Mouse (Mus musculus) neural tube, embryonic 15.5 days (tissue): Measurements from ENCODE around the gene Zic4. TPM values are rescaled to one million over a fixed set of nuclear protein-coding genes. Genes with fewer than 3 reads are reported as not detected.
A peak's percentile ranks its signal among the peaks of the same experiment; 100 is the strongest.

Source experiments
- ATAC-seq: fragments of 200-750 bp; cut with Nextera tagmentation; 2 replicates; pipeline ENCODE4 v1.8.0; 2017; ENCODE audit warnings: mild to moderate bottlenecking, moderate TSS enrichment, moderate library complexity; ENCODE audit not compliant: low FRiP score
- H3K27ac ChIP-seq: fragments of 300-500 bp; sonication (generic); replicated peaks from 2 replicates; pipeline ENCODE4 v1.5.1; 2015; ENCODE audit warnings: mild to moderate bottlenecking, inconsistent platforms
- H3K27me3 ChIP-seq: fragments of 300-500 bp; sonication (generic); replicated peaks from 2 replicates; pipeline ENCODE4 v1.6.1; 2015; ENCODE audit warnings: inconsistent platforms
- H3K36me3 ChIP-seq: fragments of 300-500 bp; sonication (generic); 2 replicates; pipeline ENCODE4 v1.6.1; 2015; ENCODE audit warnings: inconsistent platforms
- H3K4me1 ChIP-seq: fragments of 300-500 bp; sonication (generic); 2 replicates; pipeline ENCODE4 v1.6.1; 2015; ENCODE audit warnings: inconsistent platforms
- H3K4me2 ChIP-seq: fragments of 300-500 bp; sonication (generic); 2 replicates; pipeline ENCODE4 v1.6.1; 2015; ENCODE audit warnings: inconsistent platforms, mild to moderate bottlenecking, moderate library complexity
- H3K4me3 ChIP-seq: fragments of 300-500 bp; sonication (generic); replicated peaks from 2 replicates; pipeline ENCODE4 v1.5.1; 2015; ENCODE audit warnings: mild to moderate bottlenecking, inconsistent platforms
- H3K9ac ChIP-seq: fragments of 300-500 bp; sonication (generic); replicated peaks from 2 replicates; pipeline ENCODE4 v1.6.1; 2015; ENCODE audit warnings: mild to moderate bottlenecking, inconsistent platforms
- H3K9me3 ChIP-seq: fragments of 300-500 bp; sonication (generic); replicated peaks from 2 replicates; pipeline ENCODE4 v1.6.1; 2016; ENCODE audit warnings: inconsistent platforms
- WGBS: fragments of 180-500 bp; shearing (Covaris S2); methylation state at CpG from one replicate; pipeline ENCODE4 v1.1.7; 2015; ENCODE audit warnings: mixed read lengths; 5-methylcytosine and 5-hydroxymethylcytosine counted together
- polyA plus RNA-seq: library from polyadenylated mRNA; unstranded; fragments of >200 nt; fragmentation: Nextera tagmentation; extraction: Ambion mirVana; gene quantifications from 2 replicates; pipeline ENCODE4 v1.2.1, GENCODE M21; 2015

Gene Zic4
- polyA plus RNA-seq, 1 experiment from 2014 or later, result 44.9 TPM

DNA sequence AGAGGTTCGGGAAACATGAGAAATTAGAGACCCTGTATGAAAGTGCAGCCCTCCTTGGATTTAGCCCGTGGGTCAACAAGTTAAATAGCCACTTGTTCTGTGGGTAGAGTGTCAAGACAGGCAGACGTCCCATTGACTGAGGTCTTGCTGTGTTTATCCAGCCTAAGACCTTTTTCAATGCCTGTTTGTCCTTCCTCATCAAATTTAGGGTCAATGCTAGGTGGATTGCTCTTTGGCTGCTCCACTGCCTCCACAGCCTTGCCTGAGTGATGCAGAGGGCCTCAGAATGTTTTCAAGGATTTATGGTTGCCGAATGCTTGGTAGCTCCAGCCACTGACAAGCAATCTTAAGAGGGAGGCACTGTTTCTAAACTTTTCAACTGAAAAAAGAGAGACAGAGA lies 9.4 kb downstream of the Zic4 start:
- peak overlapping the region; percentile 95; the same call in 1 of the 2 replicates for H3K27ac ChIP-seq
- ATAC-seq, result no peak
- 0 out of 2 replicates have a peak, but pooled peaks cover 4% of the 10 kb centered on the region for H3K4me1 ChIP-seq
- H3K9me3 ChIP-seq, result no peaks in the 10 kb centered on the region
- H3K27me3 ChIP-seq, result peaks cover 60% of the 10 kb centered on the region
- H3K9ac ChIP-seq, result no peak overlapping the region
- peak overlapping the region; percentile 45 for H3K4me2 ChIP-seq
- no peaks in the 10 kb centered on the region for H3K36me3 ChIP-seq
- no peak overlapping the region for H3K4me3 ChIP-seq
- WGBS, result 20% methylated on average over 4 of the region's 4 CpGs

DNA sequence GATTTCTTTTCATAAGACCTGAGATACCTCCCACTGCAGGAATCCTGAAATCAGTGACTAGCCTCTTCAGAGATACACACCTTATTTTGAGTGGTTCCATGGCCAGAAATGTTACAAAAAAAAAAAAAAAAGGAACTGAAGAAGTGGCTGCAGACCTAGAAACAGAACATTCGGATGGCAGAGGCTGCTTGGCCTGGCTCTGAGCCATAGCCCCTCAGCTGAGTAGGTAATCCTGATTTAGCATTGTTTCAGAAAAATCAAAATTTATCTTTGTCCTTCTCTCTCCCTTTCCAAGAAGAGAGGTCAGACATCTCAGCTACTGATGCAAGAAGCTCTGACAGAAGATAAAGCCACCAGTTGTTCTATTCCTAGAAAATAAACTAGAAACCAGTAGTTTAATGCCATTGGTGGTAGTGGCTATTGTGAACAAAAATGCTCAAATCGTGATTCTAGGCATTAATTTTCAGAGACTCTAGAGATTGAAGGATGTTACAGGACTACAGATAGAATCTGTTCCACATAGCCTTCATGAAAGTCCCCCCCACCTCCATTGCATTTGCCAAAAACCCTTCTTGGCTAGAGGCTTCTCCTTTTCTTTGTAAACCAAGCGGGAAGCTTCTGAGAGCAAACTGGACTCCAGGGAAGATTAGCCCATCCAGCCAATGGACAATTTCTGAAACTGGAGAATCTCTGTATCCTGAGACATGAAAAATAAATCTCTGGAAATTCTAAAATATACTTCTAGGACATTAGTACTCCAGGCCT lies 11.8 kb downstream of the Zic4 start:
- peaks cover 70% of the 10 kb centered on the region for H3K27me3 ChIP-seq
- no peak overlapping the region for H3K9ac ChIP-seq
- no peak overlapping the region for H3K4me3 ChIP-seq
- no peaks in the 10 kb centered on the region for H3K9me3 ChIP-seq
- no peaks in the 10 kb centered on the region for H3K36me3 ChIP-seq
- H3K4me1 ChIP-seq, result peaks cover 15% of the 10 kb centered on the region
- 38% methylated on average over 3 of the region's 3 CpGs for WGBS
- H3K4me2 ChIP-seq, result no peak overlapping the region
- H3K27ac ChIP-seq, result peak overlapping the region; percentile 30; the same call in 1 of the 2 replicates
- ATAC-seq, result no peak

DNA sequence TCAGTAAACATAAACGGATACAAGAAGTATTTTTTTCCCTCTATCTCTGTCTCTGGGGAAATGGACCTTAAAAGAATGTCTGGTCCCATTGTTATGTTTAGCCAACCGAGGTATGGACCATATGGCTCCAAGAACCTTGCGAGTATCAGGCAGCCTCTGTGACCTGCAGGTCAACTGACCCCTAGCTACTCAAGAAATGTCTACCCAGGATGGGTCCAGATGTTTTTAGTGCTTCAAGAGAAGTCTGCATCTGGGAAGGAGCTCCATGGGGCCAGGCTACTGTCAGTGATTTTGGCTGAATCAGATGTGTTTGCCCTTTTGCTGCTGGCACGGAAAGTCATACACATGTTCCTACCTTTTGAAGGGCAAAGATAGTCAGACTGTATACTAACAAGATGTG lies 12.5 kb downstream of the Zic4 start:
- WGBS, result 16% methylated on average over 4 of the region's 4 CpGs
- Histone ChIP-seq H3K4me1 (peaks cover 16% of the 10 kb centered on the region), H3K36me3 (no peaks in the 10 kb centered on the region), H3K4me2 (peak overlapping the region; percentile 19; the same call in 1 of the 2 replicates), H3K27me3 (peaks cover 69% of the 10 kb centered on the region), H3K4me3 (no peak overlapping the region), H3K9ac (no peak overlapping the region), H3K9me3 (no peaks in the 10 kb centered on the region), H3K27ac (0 out of 2 replicates have a peak overlapping the region, but pooled peaks have one; percentile 28)
- no peak for ATAC-seq

DNA sequence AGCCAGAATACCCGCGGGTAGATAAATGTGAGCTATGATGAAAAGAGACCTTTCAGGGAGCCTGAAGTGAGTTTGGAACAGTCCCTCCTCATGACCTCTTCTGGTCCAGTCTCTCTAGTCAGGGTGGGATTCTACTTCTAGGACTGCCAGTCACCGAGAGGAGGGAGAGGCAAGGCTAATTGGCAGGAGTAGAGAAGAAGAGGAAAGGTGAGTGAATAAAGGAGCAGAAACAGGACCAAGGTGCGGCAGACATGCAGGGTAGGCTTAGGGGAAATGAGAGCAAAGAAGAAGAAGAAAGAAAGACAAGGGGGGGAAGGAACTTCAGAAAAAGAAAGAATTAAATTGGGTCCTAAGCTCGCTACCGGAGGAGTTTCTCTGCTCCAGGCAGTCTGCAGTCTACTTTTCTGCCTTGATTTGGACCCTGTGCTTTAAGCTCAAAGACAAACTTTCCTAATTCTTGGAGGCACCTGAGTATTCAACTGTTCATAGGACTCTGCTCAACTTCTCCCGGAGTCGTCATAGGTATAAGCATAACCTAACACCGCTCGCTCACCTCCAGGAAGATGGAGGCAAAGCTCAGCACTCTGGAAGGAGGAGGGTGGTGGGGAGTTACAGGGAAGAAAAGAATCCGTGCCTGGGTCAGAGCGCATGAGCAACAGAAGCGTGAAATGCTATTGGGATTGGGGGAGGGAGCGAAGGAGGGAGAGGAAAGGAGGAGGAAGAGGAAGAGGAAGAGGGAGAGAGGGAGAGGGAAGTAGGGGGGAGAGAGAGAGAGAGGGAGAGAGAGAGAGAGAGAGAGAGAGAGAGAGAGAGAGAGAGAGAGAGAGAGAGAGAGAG lies 15.0 kb downstream of the Zic4 start:
- Histone ChIP-seq H3K27me3 (peaks cover 56% of the 10 kb centered on the region), H3K9me3 (no peaks in the 10 kb centered on the region), H3K4me1 (peaks cover 18% of the 10 kb centered on the region), H3K4me3 (peak overlapping the region; percentile 33), H3K9ac (no peak overlapping the region), H3K4me2 (peak overlapping the region; percentile 71), H3K36me3 (no peaks in the 10 kb centered on the region), H3K27ac (peak overlapping the region; percentile 95)
- 5% methylated on average over 14 of the region's 14 CpGs for WGBS
- ATAC-seq, result 0 out of 2 replicates have a peak, but pooled peaks have one; percentile 36

DNA sequence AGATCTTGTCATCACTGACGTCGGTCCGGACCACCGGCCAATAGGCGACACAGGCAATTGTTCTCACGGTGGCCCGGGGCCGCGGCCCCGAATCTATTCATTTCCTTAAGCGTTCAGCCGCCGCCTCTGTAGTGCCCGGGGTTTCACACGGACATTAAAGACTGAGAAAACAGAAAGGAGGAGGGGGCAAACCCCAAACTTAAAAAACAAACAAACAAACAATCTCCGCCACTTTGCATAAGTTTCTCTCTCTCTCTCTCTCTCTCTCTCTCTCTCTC lies 15.6 kb downstream of the Zic4 start:
- Histone ChIP-seq H3K4me3 (peak overlapping the region; percentile 33), H3K9ac (no peak overlapping the region), H3K27me3 (peaks cover 55% of the 10 kb centered on the region), H3K4me2 (peak overlapping the region; percentile 71), H3K27ac (peak overlapping the region; percentile 95), H3K9me3 (no peaks in the 10 kb centered on the region), H3K36me3 (no peaks in the 10 kb centered on the region), H3K4me1 (peaks cover 18% of the 10 kb centered on the region)
- peak; percentile 54; the same call in 1 of the 2 replicates for ATAC-seq
- under 1% methylated on average over 16 of the region's 16 CpGs for WGBS

DNA sequence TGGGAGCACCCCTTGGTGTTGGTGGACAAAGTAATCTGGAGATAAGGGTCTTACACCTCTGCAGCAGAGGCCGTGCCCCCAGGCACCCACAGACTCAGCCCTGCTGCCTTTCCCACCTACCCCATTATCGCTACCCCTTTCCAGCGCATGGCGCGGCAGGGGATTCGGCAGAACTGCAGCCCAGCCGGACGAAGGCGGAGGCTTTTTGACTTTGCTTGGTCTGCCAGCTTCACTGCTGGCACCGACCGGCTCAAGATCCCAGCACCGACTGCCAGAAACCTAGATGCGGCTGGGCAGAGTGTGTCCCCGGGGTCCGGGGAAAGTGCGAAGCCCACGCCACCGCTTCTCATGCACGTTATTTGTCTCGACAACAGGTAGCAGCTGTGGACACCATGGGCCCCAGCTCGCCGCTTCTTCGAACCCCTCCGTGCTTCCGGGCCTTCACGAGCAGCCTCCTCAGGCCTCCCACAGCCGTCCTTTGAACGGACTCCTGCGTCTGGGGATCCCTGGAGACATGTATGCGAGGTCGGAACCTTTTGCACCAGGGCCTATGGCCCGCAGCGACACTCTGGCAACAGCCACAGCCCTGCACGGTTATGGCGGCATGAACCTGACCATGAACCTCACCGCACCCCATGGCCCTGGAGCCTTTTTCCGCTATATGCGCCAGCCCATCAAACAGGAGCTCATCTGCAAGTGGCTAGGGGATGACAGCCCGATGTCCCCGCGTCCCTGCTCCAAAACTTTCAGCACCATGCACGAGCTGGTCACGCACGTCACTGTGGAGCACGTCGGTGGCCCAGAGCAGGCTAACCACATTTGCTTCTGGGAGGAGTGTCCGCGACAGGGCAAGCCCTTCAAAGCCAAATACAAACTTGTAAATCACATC lies 16.4 kb downstream of the Zic4 start:
- peaks cover 56% of the 10 kb centered on the region for H3K27me3 ChIP-seq
- H3K4me2 ChIP-seq, result peak overlapping the region; percentile 71
- 0 out of 2 replicates have a peak, but pooled peaks have one; percentile 14 for ATAC-seq
- no peaks in the 10 kb centered on the region for H3K36me3 ChIP-seq
- no peaks in the 10 kb centered on the region for H3K9me3 ChIP-seq
- H3K4me1 ChIP-seq, result peaks cover 20% of the 10 kb centered on the region
- H3K4me3 ChIP-seq, result peak overlapping the region; percentile 33
- 1% methylated on average over 48 of the region's 48 CpGs for WGBS
- H3K9ac ChIP-seq, result peak overlapping the region; percentile 49
- peak overlapping the region; percentile 95 for H3K27ac ChIP-seq

DNA sequence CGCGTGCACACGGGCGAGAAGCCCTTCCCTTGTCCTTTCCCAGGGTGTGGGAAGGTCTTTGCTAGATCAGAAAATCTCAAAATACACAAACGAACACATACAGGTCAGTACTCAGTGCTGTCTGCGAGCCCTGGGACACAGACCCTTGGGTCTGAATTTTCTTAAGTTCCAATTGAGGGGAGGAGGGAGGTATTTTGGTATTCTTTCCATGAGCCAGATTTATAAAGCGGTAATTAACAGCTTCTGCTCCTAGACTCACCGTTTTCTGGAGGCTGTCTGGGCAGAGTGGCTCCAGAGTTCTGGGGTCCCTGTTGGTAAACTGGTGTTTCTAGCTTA lies 17.1 kb downstream of the Zic4 start:
- Histone ChIP-seq H3K36me3 (no peaks in the 10 kb centered on the region), H3K4me1 (peaks cover 26% of the 10 kb centered on the region), H3K27me3 (peaks cover 56% of the 10 kb centered on the region), H3K9me3 (no peaks in the 10 kb centered on the region), H3K4me3 (peak overlapping the region; percentile 33), H3K4me2 (peak overlapping the region; percentile 71), H3K27ac (peak overlapping the region; percentile 95), H3K9ac (peak overlapping the region; percentile 49)
- 3% methylated on average over 8 of the region's 8 CpGs for WGBS
- ATAC-seq, result no peak

DNA sequence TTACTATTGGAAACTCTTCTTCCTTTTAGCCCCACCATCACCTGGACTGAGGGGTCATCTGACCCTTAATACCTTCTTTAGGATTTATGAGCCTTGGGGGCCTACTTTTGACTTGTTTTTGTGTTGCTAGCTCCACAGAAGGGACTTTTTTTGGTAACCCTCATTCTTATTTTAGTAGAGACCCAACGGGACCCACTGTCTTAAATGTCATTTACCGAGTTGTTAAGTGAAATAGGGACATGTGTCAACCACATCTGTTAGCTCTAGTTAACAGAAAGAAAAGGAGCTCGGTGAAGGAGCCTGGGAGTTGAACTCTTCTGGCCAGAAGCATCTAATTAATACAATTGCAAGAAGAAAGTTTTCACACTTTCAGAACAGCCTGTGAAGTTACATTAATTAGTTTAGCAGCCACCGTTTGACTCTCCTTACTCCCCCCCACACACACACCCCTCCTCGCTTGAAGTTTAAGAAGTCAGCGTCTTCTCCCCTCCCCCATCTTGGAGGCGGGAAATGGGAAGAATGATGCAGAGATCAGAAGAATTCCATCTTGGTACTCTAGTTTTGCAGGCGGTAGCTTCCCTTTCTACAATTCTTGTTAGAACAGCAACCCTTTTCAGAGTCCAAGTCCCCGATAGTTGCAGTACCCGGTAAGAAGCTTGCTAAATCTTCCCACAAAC lies 17.7 kb downstream of the Zic4 start:
- no peak for ATAC-seq
- WGBS, result 4% methylated on average over 10 of the region's 10 CpGs

DNA sequence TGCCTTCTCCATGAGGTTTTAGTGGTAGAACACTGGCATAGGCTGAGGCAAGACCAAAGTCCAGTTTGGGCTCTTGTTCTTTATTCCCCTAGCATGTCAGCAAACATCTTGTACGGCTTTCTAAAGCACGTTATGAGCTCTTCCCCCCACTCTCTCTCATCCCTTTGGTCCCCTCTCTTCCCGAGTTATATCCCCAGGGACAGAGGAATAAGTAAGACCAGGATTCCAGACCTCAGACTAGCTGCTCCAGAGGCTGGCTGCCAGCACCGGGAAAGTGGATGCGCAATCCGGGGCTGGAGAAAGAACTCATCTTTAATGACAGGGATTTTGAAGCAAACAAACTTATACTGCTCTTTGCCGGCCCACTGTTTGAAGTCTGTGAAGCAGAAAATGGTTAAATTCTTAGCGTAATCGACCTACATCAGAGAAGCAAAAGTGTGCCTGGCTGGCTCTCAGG lies 18.3 kb downstream of the Zic4 start:
- Histone ChIP-seq H3K36me3 (no peaks in the 10 kb centered on the region), H3K27ac (peak overlapping the region; percentile 95), H3K9ac (peak overlapping the region; percentile 48), H3K4me3 (peak overlapping the region; percentile 27), H3K4me2 (peak overlapping the region; percentile 71), H3K4me1 (peaks cover 27% of the 10 kb centered on the region), H3K9me3 (no peaks in the 10 kb centered on the region), H3K27me3 (peaks cover 58% of the 10 kb centered on the region)
- ATAC-seq, result no peak
- WGBS, result 3% methylated on average over 9 of the region's 9 CpGs

More for the DNA sequence above, 17.7 kb downstream of the Zic4 start:
- Histone ChIP-seq H3K4me1 (peaks cover 27% of the 10 kb centered on the region), H3K9me3 (no peaks in the 10 kb centered on the region), H3K4me2 (peak overlapping the region; percentile 71), H3K4me3 (peak overlapping the region; percentile 27), H3K27ac (peak overlapping the region; percentile 95), H3K9ac (peak overlapping the region; percentile 48), H3K27me3 (peaks cover 56% of the 10 kb centered on the region), H3K36me3 (no peaks in the 10 kb centered on the region)

DNA sequence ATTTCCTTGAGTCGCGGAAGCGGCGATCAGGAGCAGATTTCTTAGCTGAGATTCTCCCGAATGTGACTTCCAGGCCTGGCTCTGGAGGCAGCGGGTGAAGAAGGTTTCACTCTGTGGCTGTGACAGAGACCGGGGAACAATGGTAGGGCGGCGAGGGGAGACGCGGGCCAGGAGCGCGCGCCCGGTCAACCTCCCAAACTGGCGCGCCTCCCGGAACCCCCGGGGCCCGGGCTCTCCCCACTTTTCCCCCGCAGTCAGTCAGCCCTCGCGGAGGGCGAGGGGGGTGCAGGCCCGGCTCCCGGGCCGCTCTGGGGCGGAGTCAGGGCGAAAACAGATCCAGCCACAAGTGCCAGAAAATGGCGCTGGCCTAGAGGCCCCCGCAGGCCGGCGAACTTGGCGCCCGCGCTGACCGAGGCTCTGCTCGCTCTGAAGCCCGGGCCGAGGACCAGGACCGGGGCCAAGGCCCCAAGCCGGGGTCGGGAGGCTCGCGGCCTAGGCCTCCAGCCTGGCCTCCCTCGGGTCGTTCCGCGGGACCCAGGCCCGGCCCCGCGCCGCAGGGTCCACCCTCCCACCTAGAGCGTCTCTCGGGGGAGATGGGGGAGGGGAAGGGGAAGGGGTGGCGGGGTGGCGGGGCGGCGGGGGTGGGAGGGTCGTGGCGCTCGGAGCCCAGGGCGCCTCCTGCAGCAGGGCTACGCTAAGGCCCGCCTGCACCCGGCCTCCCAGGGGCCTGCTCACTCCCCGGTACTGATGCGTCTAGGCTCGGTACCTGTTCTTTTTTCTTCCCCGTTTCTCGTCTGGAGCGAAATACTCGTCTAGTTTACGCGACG lies 19.3 kb downstream of the Zic4 start:
- Histone ChIP-seq H3K4me3 (peak overlapping the region; percentile 49), H3K36me3 (no peaks in the 10 kb centered on the region), H3K9me3 (no peaks in the 10 kb centered on the region), H3K27me3 (peaks cover 57% of the 10 kb centered on the region), H3K4me2 (peak overlapping the region; percentile 71), H3K9ac (peak overlapping the region; percentile 57), H3K4me1 (peaks cover 27% of the 10 kb centered on the region), H3K27ac (peak overlapping the region; percentile 95)
- under 1% methylated on average over 70 of the region's 76 CpGs for whole genome bisulfite sequencing
- peak; percentile 53 for ATAC-seq
